Mouse (Mus musculus) liver, embryonic 14.5 days (tissue): ENCODE data around the gene Zfp868.
"Not testable (repeated sequence)": the region's sequence is repeated elsewhere in the genome, so short reads cannot be mapped to it uniquely, and the experiment has no call there.

ENCODE experiments used
- CTCF ChIP-seq: IDR thresholded peaks from 2 replicates; pipeline ENCODE4 v1.5.1; 2016; ENCODE audit warnings: antibody characterized with exemption, low read depth, control low read depth
- EP300 ChIP-seq: IDR thresholded peaks from 2 replicates; pipeline ENCODE4 v1.6.1; 2016; ENCODE audit warnings: antibody characterized with exemption, low read depth

DNA sequence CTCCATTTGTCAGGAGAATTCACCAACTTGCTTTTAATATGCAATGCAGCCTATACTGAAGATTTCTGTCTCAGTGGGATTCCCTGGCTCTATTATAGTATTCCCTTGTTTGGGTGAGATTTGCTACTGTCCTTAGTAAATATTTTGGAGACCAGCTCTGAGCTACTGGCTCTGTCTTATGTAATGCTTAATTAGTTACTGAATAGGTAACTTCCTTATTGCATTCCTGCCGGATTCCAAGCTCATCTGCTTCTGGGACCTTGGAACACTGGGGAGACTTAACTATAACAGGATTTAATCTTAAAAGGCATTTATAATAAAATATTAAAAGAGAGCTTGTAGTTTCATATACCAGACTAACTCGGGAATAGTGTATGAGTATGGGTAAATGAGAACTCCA is 39.7 kb upstream of the Zfp868 start:
- not testable (repeated sequence) for TF ChIP-seq CTCF, EP300
